Mouse (Mus musculus): ENCODE measurements around the gene Lrrk1. TPM values are rescaled to one million over a fixed set of nuclear protein-coding genes. Genes with fewer than 3 reads are reported as not detected.
"Not testable (repeated sequence)": the region's sequence is repeated elsewhere in the genome, so short reads cannot be mapped to it uniquely, and the experiment has no call there.

Lrrk1 gene
- polyA plus RNA-seq, 1 experiment from 2014 or later = 4.6 TPM

GRCm38 (mm10) chr7:66196609-66197445 lies 191.3 kb downstream of the Lrrk1 start:
- Histone ChIP-seq H3K4me1 (peaks cover 19% of the 10 kb centered on the region), H3K27me3 (ENCODE audit: low read depth, poor library complexity, severe bottlenecking) (no peaks in the 10 kb centered on the region), H3K4me3 (no peak overlapping the region), H3K36me3 (no peaks in the 10 kb centered on the region), H3K9me3 (replicated peaks) (no peaks in the 10 kb centered on the region), H3K27ac (replicated peaks) (0 out of 2 replicates have a peak overlapping the region, but pooled peaks have one; percentile 50)
- DNase-seq (ENCODE audit: low spot score) = no peak
- WGBS = 84% methylated on average over 11 of the region's 11 CpGs

GRCm38 (mm10) chr7:66195881-66196280 lies 192.3 kb downstream of the Lrrk1 start:
- no peak for DNase-seq (ENCODE audit: low spot score)

GRCm38 (mm10) chr7:66194511-66194910 lies 193.6 kb downstream of the Lrrk1 start:
- H3K27ac ChIP-seq (replicated peaks) = peak overlapping the region; percentile 28; the same call in 1 of the 2 replicates
- no peak overlapping the region for H3K4me3 ChIP-seq
- no peak for DNase-seq (ENCODE audit: low spot score)
- H3K27me3 ChIP-seq (ENCODE audit: low read depth, poor library complexity, severe bottlenecking) = no peaks in the 10 kb centered on the region
- 82% methylated on average over 3 of the region's 3 CpGs for WGBS
- no peaks in the 10 kb centered on the region for H3K9me3 ChIP-seq (replicated peaks)
- no peaks in the 10 kb centered on the region for H3K36me3 ChIP-seq
- H3K4me1 ChIP-seq = peaks cover 7% of the 10 kb centered on the region

More at GRCm38 (mm10) chr7:66195881-66196280, 192.3 kb downstream of the Lrrk1 start:
- peaks cover 16% of the 10 kb centered on the region for H3K4me1 ChIP-seq
- no peak overlapping the region for H3K4me3 ChIP-seq
- no peak overlapping the region for H3K27ac ChIP-seq (replicated peaks)
- 86% methylated on average over 1 of the region's 1 CpGs for WGBS
- H3K36me3 ChIP-seq = no peaks in the 10 kb centered on the region
- H3K9me3 ChIP-seq (replicated peaks) = no peaks in the 10 kb centered on the region
- no peaks in the 10 kb centered on the region for H3K27me3 ChIP-seq (ENCODE audit: low read depth, poor library complexity, severe bottlenecking)

- not testable (repeated sequence) for H3K4me1 ChIP-seq; H3K9me3 ChIP-seq (replicated peaks); H3K27me3 ChIP-seq (ENCODE audit: low read depth, poor library complexity, severe bottlenecking); H3K4me3 ChIP-seq; DNase-seq (ENCODE audit: low spot score); H3K36me3 ChIP-seq; H3K27ac ChIP-seq (replicated peaks)
- 90% methylated on average over 10 of the region's 10 CpGs for WGBS
Measured at GRCm38 (mm10) chr7:66190385-66190784, 197.8 kb downstream of the Lrrk1 start.

GRCm38 (mm10) chr7:66187581-66188231 lies 200.4 kb downstream of the Lrrk1 start:
- H3K36me3 ChIP-seq = no peaks in the 10 kb centered on the region
- H3K27me3 ChIP-seq (ENCODE audit: low read depth, poor library complexity, severe bottlenecking) = no peaks in the 10 kb centered on the region
- 87% methylated on average over 4 of the region's 4 CpGs for WGBS
- H3K4me1 ChIP-seq = peaks cover 8% of the 10 kb centered on the region; the same call in 1 of the 2 replicates
- H3K4me3 ChIP-seq = no peak overlapping the region
- no peak overlapping the region for H3K27ac ChIP-seq (replicated peaks)
- H3K9me3 ChIP-seq (replicated peaks) = no peaks in the 10 kb centered on the region
- no peak for DNase-seq (ENCODE audit: low spot score)

- Histone ChIP-seq H3K27me3 (ENCODE audit: low read depth, poor library complexity, severe bottlenecking) (no peaks in the 10 kb centered on the region), H3K36me3 (no peaks in the 10 kb centered on the region), H3K4me3 (no peak overlapping the region), H3K27ac (replicated peaks) (no peak overlapping the region), H3K4me1 (peaks cover 8% of the 10 kb centered on the region; the same call in 1 of the 2 replicates), H3K9me3 (replicated peaks) (no peaks in the 10 kb centered on the region)
- no peak for DNase-seq (ENCODE audit: low spot score)
- WGBS = 96% methylated on average over 5 of the region's 5 CpGs
Measured at GRCm38 (mm10) chr7:66185370-66185769, 202.8 kb downstream of the Lrrk1 start.

- H3K27me3 ChIP-seq (ENCODE audit: low read depth, poor library complexity, severe bottlenecking) = no peaks in the 10 kb centered on the region
- no peak overlapping the region for H3K4me3 ChIP-seq
- WGBS = 90% methylated on average over 4 of the region's 4 CpGs
- H3K36me3 ChIP-seq = no peaks in the 10 kb centered on the region
- H3K4me1 ChIP-seq = peaks cover 12% of the 10 kb centered on the region
- H3K9me3 ChIP-seq (replicated peaks) = no peaks in the 10 kb centered on the region
- DNase-seq (ENCODE audit: low spot score) = no peak
- H3K27ac ChIP-seq (replicated peaks) = no peak overlapping the region
Measured at GRCm38 (mm10) chr7:66184026-66184425, 204.1 kb downstream of the Lrrk1 start.

- H3K4me1 ChIP-seq = peaks cover 14% of the 10 kb centered on the region
- H3K4me3 ChIP-seq = no peak overlapping the region
- no peaks in the 10 kb centered on the region for H3K27me3 ChIP-seq (ENCODE audit: low read depth, poor library complexity, severe bottlenecking)
- DNase-seq (ENCODE audit: low spot score) = no peak
- no peaks in the 10 kb centered on the region for H3K9me3 ChIP-seq (replicated peaks)
- no peak overlapping the region for H3K27ac ChIP-seq (replicated peaks)
- 86% methylated on average over 8 of the region's 8 CpGs for WGBS
- H3K36me3 ChIP-seq = no peaks in the 10 kb centered on the region
Measured at GRCm38 (mm10) chr7:66183404-66183803, 204.7 kb downstream of the Lrrk1 start.

GRCm38 (mm10) chr7:66182075-66182715 lies 206.0 kb downstream of the Lrrk1 start:
- no peak overlapping the region for H3K27ac ChIP-seq (replicated peaks)
- H3K36me3 ChIP-seq = no peaks in the 10 kb centered on the region
- WGBS = 83% methylated on average over 7 of the region's 7 CpGs
- no peaks in the 10 kb centered on the region for H3K27me3 ChIP-seq (ENCODE audit: low read depth, poor library complexity, severe bottlenecking)
- no peaks in the 10 kb centered on the region for H3K9me3 ChIP-seq (replicated peaks)
- peaks cover 6% of the 10 kb centered on the region; the same call in 1 of the 2 replicates for H3K4me1 ChIP-seq
- H3K4me3 ChIP-seq = no peak overlapping the region
- no peak for DNase-seq (ENCODE audit: low spot score)

GRCm38 (mm10) chr7:66180711-66181365 lies 207.3 kb downstream of the Lrrk1 start:
- Histone ChIP-seq H3K4me3 (no peak overlapping the region), H3K27ac (replicated peaks) (no peak overlapping the region), H3K9me3 (replicated peaks) (no peaks in the 10 kb centered on the region), H3K27me3 (ENCODE audit: low read depth, poor library complexity, severe bottlenecking) (no peaks in the 10 kb centered on the region), H3K4me1 (peaks cover 6% of the 10 kb centered on the region; the same call in 1 of the 2 replicates), H3K36me3 (peaks cover 6% of the 10 kb centered on the region)
- 90% methylated on average over 10 of the region's 10 CpGs for WGBS
- DNase-seq (ENCODE audit: low spot score) = no peak

- Histone ChIP-seq H3K9me3 (replicated peaks) (no peaks in the 10 kb centered on the region), H3K4me3 (no peak overlapping the region), H3K27me3 (ENCODE audit: low read depth, poor library complexity, severe bottlenecking) (no peaks in the 10 kb centered on the region), H3K36me3 (peaks cover 12% of the 10 kb centered on the region), H3K27ac (replicated peaks) (no peak overlapping the region), H3K4me1 (peaks cover 6% of the 10 kb centered on the region; the same call in 1 of the 2 replicates)
- WGBS = 89% methylated on average over 3 of the region's 3 CpGs
- DNase-seq (ENCODE audit: low spot score) = no peak
Measured at GRCm38 (mm10) chr7:66180260-66180659, 207.9 kb downstream of the Lrrk1 start.

GRCm38 (mm10) chr7:66179711-66180110 lies 208.4 kb downstream of the Lrrk1 start:
- WGBS = 90% methylated on average over 7 of the region's 7 CpGs
- Histone ChIP-seq H3K4me1 (peaks cover 6% of the 10 kb centered on the region; the same call in 1 of the 2 replicates), H3K36me3 (peaks cover 17% of the 10 kb centered on the region), H3K27me3 (ENCODE audit: low read depth, poor library complexity, severe bottlenecking) (no peaks in the 10 kb centered on the region), H3K9me3 (replicated peaks) (no peaks in the 10 kb centered on the region), H3K4me3 (no peak overlapping the region), H3K27ac (replicated peaks) (no peak overlapping the region)
- no peak for DNase-seq (ENCODE audit: low spot score)

All from midbrain, embryonic 10.5 days (tissue).